Comparison of ENCODE assay signal across 27 mouse cellular contexts in the genomic region with DNA sequence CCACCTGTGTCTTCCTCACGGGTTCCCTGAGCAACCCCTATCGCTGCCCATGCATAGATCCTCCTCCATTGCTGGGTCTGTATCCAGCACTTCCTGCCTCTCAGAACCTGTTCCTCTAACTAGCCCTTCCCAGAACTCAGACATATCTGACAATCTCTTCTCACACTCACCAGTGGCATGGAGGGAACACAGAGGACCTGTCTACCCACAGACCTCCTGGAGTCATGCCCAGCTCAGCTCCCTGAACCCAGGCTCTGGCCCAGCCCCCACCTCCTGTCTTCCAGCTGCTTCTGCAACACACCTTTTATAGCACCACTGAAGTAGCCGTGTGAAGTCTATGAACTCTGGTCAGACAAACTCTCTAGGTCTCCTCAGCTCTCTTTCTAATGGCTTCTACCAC.
DNase-seq lines count a peak whose midpoint lies in the region; ATAC-seq and TF ChIP-seq lines count a peak whose summit lies in the region.
"Had no signal": no experiment of that assay in that cellular context is flagged by ENCODE, and none has a peak within 500 bp of the region (broad histone marks: within the 10 kb centered on the region; RNA-seq: fewer than 3 reads in every experiment).

No protein-coding gene starts in this region.

- WGBS in heart, postnatal 0 days: 66% methylated on average over 3 of the region's 3 CpGs
- WGBS in midbrain, embryonic 13.5 days: 92% methylated on average over 3 of the region's 3 CpGs
- 97% methylated on average over 3 of the region's 3 CpGs for WGBS in midbrain, postnatal 0 days

- intact Hi-C loops in heart, postnatal 10 days (cut with DNase I): no loop called here

- no peak for DNase-seq in heart, postnatal 0 days (ENCODE audit: low spot score)
- DNase-seq in heart, postnatal 10 days: no peak
- no peak for DNase-seq in midbrain, postnatal 0 days (ENCODE audit: low spot score)
- DNase-seq in cerebellum, adult 18-20 months: peak; percentile 51 to 62
- DNase-seq in cerebellum, postnatal 10 days: peak; percentile 55 to 62
- DNase-seq: adrenal gland, postnatal 10 days; embryo, embryonic 11 days; gastrocnemius, adult 2 months; kidney, postnatal 14 days; liver; lung, adult 2 months; lung, postnatal 10 days; midbrain, embryonic 14.5 days; right cerebral cortex, postnatal 25 days; thymus, adult 18-20 months; thymus, postnatal 25 days had no signal

- ATAC-seq in heart, postnatal 0 days (ENCODE audit: insufficient read depth, low read depth): peak; percentile 24; the same call in 1 of the 2 replicates
- ATAC-seq in midbrain, embryonic 13.5 days: no peak
- no peak for ATAC-seq in midbrain, postnatal 0 days (ENCODE audit: low FRiP score)
- no peak for ATAC-seq in granulocyte monocyte progenitor cell, adult 5-6 weeks (replicated peaks; ENCODE audit: poor library complexity, severe bottlenecking)
- ATAC-seq: forebrain, embryonic 15.5 days; Patski had no signal

- TF ChIP-seq CTCF in heart, postnatal 0 days (IDR thresholded peaks at IDR 0.05; ENCODE audit: low read depth): no peak
- no peak for TF ChIP-seq CTCF in midbrain, postnatal 0 days (IDR thresholded peaks at IDR 0.05)

- H3K9me3 ChIP-seq in heart, postnatal 0 days (replicated peaks; ENCODE audit: control insufficient read depth, low read length): no peaks in the 10 kb centered on the region
- no peaks in the 10 kb centered on the region for H3K9me3 ChIP-seq in midbrain, embryonic 13.5 days
- no peaks in the 10 kb centered on the region for H3K9me3 ChIP-seq in midbrain, postnatal 0 days (ENCODE audit: low read length)
- H3K9me3 ChIP-seq: embryonic facial prominence, embryonic 12.5 days; forebrain, embryonic 10.5 days; forebrain, embryonic 15.5 days; heart, embryonic 13.5 days; neural tube, embryonic 15.5 days; stomach, embryonic 15.5 days had no signal

- no peak overlapping the region for H3K27ac ChIP-seq in heart, postnatal 0 days (ENCODE audit: low read depth)
- H3K27ac ChIP-seq in midbrain, embryonic 13.5 days: 0 out of 2 replicates have a peak overlapping the region, but pooled peaks have one; percentile 10
- H3K27ac ChIP-seq in midbrain, postnatal 0 days (ENCODE audit: low read depth, low read length): no peak overlapping the region
- H3K27ac ChIP-seq: embryonic facial prominence, embryonic 12.5 days; forebrain, embryonic 10.5 days; forebrain, embryonic 15.5 days; gastrocnemius, adult 2 months; heart, embryonic 13.5 days; liver, embryonic 14.5 days; macrophage; neural tube, embryonic 15.5 days; stomach, embryonic 15.5 days had no signal

- H3K4me3 ChIP-seq in heart, postnatal 0 days (ENCODE audit: low read depth, low read length): no peak overlapping the region
- H3K4me3 ChIP-seq in midbrain, embryonic 13.5 days (replicated peaks): no peak overlapping the region
- H3K4me3 ChIP-seq in midbrain, postnatal 0 days (ENCODE audit: low read depth, low read length): no peak overlapping the region
- H3K4me3 ChIP-seq: embryonic facial prominence, embryonic 12.5 days; forebrain, embryonic 10.5 days; forebrain, embryonic 15.5 days; gastrocnemius, adult 2 months; heart, embryonic 13.5 days; neural tube, embryonic 15.5 days; stomach, embryonic 15.5 days had no signal

- H3K4me1 ChIP-seq in heart, postnatal 0 days (ENCODE audit: control insufficient read depth, insufficient read depth): no peaks in the 10 kb centered on the region
- H3K4me1 ChIP-seq in midbrain, embryonic 13.5 days (replicated peaks): peaks cover 14% of the 10 kb centered on the region; the same call in 1 of the 2 replicates
- peaks cover 5% of the 10 kb centered on the region; the same call in 1 of the 2 replicates for H3K4me1 ChIP-seq in midbrain, postnatal 0 days (ENCODE audit: insufficient read depth, low read length)
- H3K4me1 ChIP-seq: stomach, embryonic 15.5 days had no signal

- no peak for TF ChIP-seq EP300 in heart, postnatal 0 days (IDR thresholded peaks at IDR 0.05; ENCODE audit: low read depth)

- H3K4me2 ChIP-seq in heart, postnatal 0 days (ENCODE audit: low read depth, low read length): no peak overlapping the region
- H3K4me2 ChIP-seq in midbrain, embryonic 13.5 days (replicated peaks): no peak overlapping the region
- H3K4me2 ChIP-seq in midbrain, postnatal 0 days (ENCODE audit: low read depth, low read length, poor library complexity, severe bottlenecking): no peak overlapping the region
- H3K4me2 ChIP-seq: embryonic facial prominence, embryonic 12.5 days; forebrain, embryonic 15.5 days; heart, embryonic 13.5 days; neural tube, embryonic 15.5 days; stomach, embryonic 15.5 days had no signal

- no peaks in the 10 kb centered on the region for H3K36me3 ChIP-seq in heart, postnatal 0 days (replicated peaks; ENCODE audit: control insufficient read depth, insufficient read depth, low read length)
- no peaks in the 10 kb centered on the region for H3K36me3 ChIP-seq in midbrain, embryonic 13.5 days
- H3K36me3 ChIP-seq in midbrain, postnatal 0 days (ENCODE audit: insufficient read depth, low read length): no peaks in the 10 kb centered on the region
- H3K36me3 ChIP-seq: embryonic facial prominence, embryonic 12.5 days; forebrain, embryonic 10.5 days; forebrain, embryonic 15.5 days; heart, embryonic 13.5 days; neural tube, embryonic 15.5 days; stomach, embryonic 15.5 days had no signal

- H3K27me3 ChIP-seq in heart, postnatal 0 days (ENCODE audit: control insufficient read depth, insufficient read depth, low read length): no peaks in the 10 kb centered on the region
- H3K27me3 ChIP-seq in midbrain, embryonic 13.5 days: no peaks in the 10 kb centered on the region
- no peaks in the 10 kb centered on the region for H3K27me3 ChIP-seq in midbrain, postnatal 0 days (ENCODE audit: insufficient read depth, low read length)
- H3K27me3 ChIP-seq: embryonic facial prominence, embryonic 12.5 days; forebrain, embryonic 15.5 days; neural tube, embryonic 15.5 days; Patski; stomach, embryonic 15.5 days had no signal

- no peak overlapping the region for H3K9ac ChIP-seq in heart, postnatal 0 days (replicated peaks; ENCODE audit: low read depth, low read length)
- no peak overlapping the region for H3K9ac ChIP-seq in midbrain, embryonic 13.5 days (replicated peaks)
- no peak overlapping the region for H3K9ac ChIP-seq in midbrain, postnatal 0 days (replicated peaks; ENCODE audit: low read length, poor library complexity, severe bottlenecking)
- H3K9ac ChIP-seq: embryonic facial prominence, embryonic 12.5 days; forebrain, embryonic 15.5 days; heart, embryonic 13.5 days; liver, embryonic 14.5 days; neural tube, embryonic 15.5 days; stomach, embryonic 15.5 days had no signal

Comparison
In these comparisons a context has a peak if more than half of its experiments do, and no peak if none do; other contexts are left out.
1. DNase-seq: peak in cerebellum, adult 18-20 months (2 of 2) and cerebellum, postnatal 10 days (2 of 2); none in heart, postnatal 0 days (single experiment), heart, postnatal 10 days (0 of 2) and midbrain, postnatal 0 days (single experiment).